Mouse (Mus musculus) megakaryocyte, embryonic 14.5 days (primary cell): ENCODE data around the gene B4galnt4. TPM values are rescaled to one million over a fixed set of nuclear protein-coding genes. Genes with fewer than 3 reads are reported as not detected.
A peak's percentile ranks its signal among the peaks of the same experiment; 100 is the strongest.

Experiments used
- H3K27me3 ChIP-seq: replicated peaks from 2 replicates; pipeline ENCODE3; 2012; ENCODE audit warnings: inconsistent platforms
- H3K36me3 ChIP-seq: replicated peaks from 2 replicates; pipeline ENCODE3; 2012; ENCODE audit warnings: low read length, inconsistent platforms, mixed read lengths
- H3K4me1 ChIP-seq: 2 replicates; pipeline ENCODE4 v1.6.1; 2012; ENCODE audit warnings: inconsistent platforms
- H3K4me3 ChIP-seq: replicated peaks from 2 replicates; pipeline ENCODE3; 2012; ENCODE audit warnings: moderate library complexity, mild to moderate bottlenecking, inconsistent platforms
- H3K9me3 ChIP-seq: 2 replicates; pipeline ENCODE4 v1.6.1; 2012; ENCODE audit warnings: inconsistent platforms
- FLI1 ChIP-seq: IDR thresholded peaks from 2 replicates; pipeline ENCODE4 v1.6.1; 2012; ENCODE audit warnings: low read length, inconsistent platforms, mixed read lengths
- GATA1 ChIP-seq: IDR thresholded peaks from 3 replicates; pipeline ENCODE4 v1.6.1; 2012; ENCODE audit warnings: mixed read lengths, low read length, inconsistent platforms, borderline replicate concordance
- polyA plus RNA-seq: library from polyadenylated mRNA; stranded (reverse); fragments of >175 nt; gene quantifications from 2 replicates; pipeline ENCODE4 v1.2.3, GENCODE M21; 2012; ENCODE audit warnings: low replicate concordance; ENCODE audit not compliant: insufficient read depth

Gene B4galnt4
- polyA plus RNA-seq, 1 experiment = 17.3 TPM

- TF ChIP-seq FLI1 (no peak), GATA1 (no peak)
- Histone ChIP-seq H3K4me1 (peaks cover 86% of the 10 kb centered on the region), H3K9me3 (peaks cover 7% of the 10 kb centered on the region; the same call in 1 of the 2 replicates)
Measured at GRCm38 (mm10) chr7:141042539-141042938, 18.4 kb upstream of the B4galnt4 start.

GRCm38 (mm10) chr7:141046931-141047580 lies 13.8 kb upstream of the B4galnt4 start:
- H3K9me3 ChIP-seq = no peaks in the 10 kb centered on the region
- H3K4me1 ChIP-seq = peaks cover 76% of the 10 kb centered on the region
- H3K36me3 ChIP-seq = no peaks in the 10 kb centered on the region
- no peaks in the 10 kb centered on the region for H3K27me3 ChIP-seq
- TF ChIP-seq FLI1 = no peak
- TF ChIP-seq GATA1 = peak; percentile 98
- H3K4me3 ChIP-seq = peak overlapping the region; percentile 92

More at GRCm38 (mm10) chr7:141042539-141042938, 18.4 kb upstream of the B4galnt4 start:
- Histone ChIP-seq H3K27me3 (no peaks in the 10 kb centered on the region), H3K4me3 (no peak overlapping the region), H3K36me3 (peaks cover 4% of the 10 kb centered on the region)

GRCm38 (mm10) chr7:141047581-141048225 lies 13.2 kb upstream of the B4galnt4 start:
- Histone ChIP-seq H3K9me3 (no peaks in the 10 kb centered on the region), H3K36me3 (no peaks in the 10 kb centered on the region), H3K4me3 (peak overlapping the region; percentile 92), H3K4me1 (peaks cover 73% of the 10 kb centered on the region), H3K27me3 (no peaks in the 10 kb centered on the region)
- TF ChIP-seq GATA1 (no peak), FLI1 (no peak)

- no peaks in the 10 kb centered on the region for H3K27me3 ChIP-seq
- TF ChIP-seq GATA1 (no peak; the same call in 2 of the 3 replicates), FLI1 (no peak)
- no peaks in the 10 kb centered on the region for H3K9me3 ChIP-seq
- peaks cover 70% of the 10 kb centered on the region for H3K4me1 ChIP-seq
- H3K4me3 ChIP-seq = peak overlapping the region; percentile 92
- H3K36me3 ChIP-seq = no peaks in the 10 kb centered on the region
Measured at GRCm38 (mm10) chr7:141048226-141049218, 12.4 kb upstream of the B4galnt4 start.

GRCm38 (mm10) chr7:141049326-141049725 lies 11.6 kb upstream of the B4galnt4 start:
- Histone ChIP-seq H3K36me3 (no peaks in the 10 kb centered on the region), H3K27me3 (peaks cover under 1% of the 10 kb centered on the region), H3K9me3 (no peaks in the 10 kb centered on the region), H3K4me3 (peak overlapping the region; percentile 9), H3K4me1 (peaks cover 66% of the 10 kb centered on the region)
- no peak for TF ChIP-seq FLI1
- TF ChIP-seq GATA1 = no peak

- TF ChIP-seq FLI1 (no peak), GATA1 (no peak)
- Histone ChIP-seq H3K4me1 (peaks cover 54% of the 10 kb centered on the region), H3K27me3 (peaks cover 3% of the 10 kb centered on the region), H3K36me3 (peaks cover 4% of the 10 kb centered on the region), H3K4me3 (no peak overlapping the region), H3K9me3 (peaks cover 8% of the 10 kb centered on the region)
Measured at GRCm38 (mm10) chr7:141051060-141051685, 9.7 kb upstream of the B4galnt4 start.

- Histone ChIP-seq H3K9me3 (peaks cover 12% of the 10 kb centered on the region), H3K27me3 (peaks cover 3% of the 10 kb centered on the region)
- no peak for TF ChIP-seq GATA1
- TF ChIP-seq FLI1 = no peak
Measured at GRCm38 (mm10) chr7:141052016-141052415, 8.9 kb upstream of the B4galnt4 start.

GRCm38 (mm10) chr7:141052421-141052820 lies 8.5 kb upstream of the B4galnt4 start:
- Histone ChIP-seq H3K9me3 (peaks cover 12% of the 10 kb centered on the region), H3K4me1 (peaks cover 54% of the 10 kb centered on the region), H3K27me3 (peaks cover 3% of the 10 kb centered on the region), H3K36me3 (peaks cover 4% of the 10 kb centered on the region), H3K4me3 (no peak overlapping the region)
- no peak for TF ChIP-seq GATA1

More at GRCm38 (mm10) chr7:141052016-141052415, 8.9 kb upstream of the B4galnt4 start:
- Histone ChIP-seq H3K4me1 (peaks cover 54% of the 10 kb centered on the region), H3K4me3 (no peak overlapping the region), H3K36me3 (peaks cover 4% of the 10 kb centered on the region)

- Histone ChIP-seq H3K4me1 (peaks cover 58% of the 10 kb centered on the region), H3K36me3 (peaks cover 4% of the 10 kb centered on the region), H3K9me3 (peaks cover 12% of the 10 kb centered on the region), H3K27me3 (peaks cover 13% of the 10 kb centered on the region), H3K4me3 (no peak overlapping the region)
- no peak for TF ChIP-seq FLI1
- no peak for TF ChIP-seq GATA1
Measured at GRCm38 (mm10) chr7:141055785-141056184, 5.1 kb upstream of the B4galnt4 start.
